Mouse (Mus musculus): ENCODE measurements around the gene Lrch4. TPM values are rescaled to one million over a fixed set of nuclear protein-coding genes. Genes with fewer than 3 reads are reported as not detected.

Lrch4 gene
- total and polyA plus RNA-seq, 2 experiments from 2014 or later = 5.6 to 12.8 TPM

- H3K27me3 ChIP-seq (ENCODE audit: insufficient read depth, low read length) = peaks cover 9% of the 10 kb centered on the region
- H3K4me2 ChIP-seq (ENCODE audit: low read depth) = no peak within 1 kb of the TSS
- ATAC-seq (no peak), DNase-seq (no peak)
- H3K27ac ChIP-seq (ENCODE audit: low read depth, low read length) = no peak within 1 kb of the TSS
- H3K4me3 ChIP-seq (ENCODE audit: low read depth, low read length) = no peak within 1 kb of the TSS
- TF ChIP-seq CTCF (IDR thresholded peaks at IDR 0.05; ENCODE audit: low read depth) = peak; percentile 25
- H3K9me3 ChIP-seq (ENCODE audit: low read length) = no peaks in the 10 kb centered on the region
- H3K36me3 ChIP-seq (ENCODE audit: insufficient read depth) = peaks cover 49% of the 10 kb centered on the region
- no peak within 1 kb of the TSS for H3K9ac ChIP-seq
- no peaks in the 10 kb centered on the region for H3K4me1 ChIP-seq (ENCODE audit: insufficient read depth)
- 87% methylated on average over 19 of the region's 19 CpGs for WGBS
Measured at GRCm38 (mm10) chr5:137641054-137641453, 12.1 kb downstream of the Lrch4 start, which contains the start of gene Sap25. TSS of gene Sap25 (plus strand) at chr5:137641334.

GRCm38 (mm10) chr5:137642886-137643285, 14.0 kb downstream of the Lrch4 start:
- H3K36me3 ChIP-seq (ENCODE audit: insufficient read depth) = peaks cover 30% of the 10 kb centered on the region
- no peaks in the 10 kb centered on the region for H3K4me1 ChIP-seq (ENCODE audit: insufficient read depth)
- H3K9me3 ChIP-seq (ENCODE audit: low read length) = no peaks in the 10 kb centered on the region
- H3K27ac ChIP-seq (ENCODE audit: low read depth, low read length) = no peak overlapping the region
- no peak for ATAC-seq
- no peak for TF ChIP-seq CTCF (IDR thresholded peaks at IDR 0.05; ENCODE audit: low read depth)
- H3K9ac ChIP-seq = no peak overlapping the region
- H3K27me3 ChIP-seq (ENCODE audit: insufficient read depth, low read length) = peaks cover 14% of the 10 kb centered on the region
- WGBS = 50% methylated on average over 4 of the region's 4 CpGs
- no peak overlapping the region for H3K4me3 ChIP-seq (ENCODE audit: low read depth, low read length)
- no peak overlapping the region for H3K4me2 ChIP-seq (ENCODE audit: low read depth)
- no peak for DNase-seq

GRCm38 (mm10) chr5:137644484-137644883, 15.6 kb downstream of the Lrch4 start:
- ATAC-seq = no peak
- WGBS = 48% methylated on average over 19 of the region's 19 CpGs
- no peak for TF ChIP-seq CTCF (IDR thresholded peaks at IDR 0.05; ENCODE audit: low read depth)
- no peak overlapping the region for H3K4me3 ChIP-seq (ENCODE audit: low read depth, low read length)
- H3K9ac ChIP-seq = no peak overlapping the region
- no peaks in the 10 kb centered on the region for H3K4me1 ChIP-seq (ENCODE audit: insufficient read depth)
- H3K9me3 ChIP-seq (ENCODE audit: low read length) = no peaks in the 10 kb centered on the region
- no peak for DNase-seq
- H3K4me2 ChIP-seq (ENCODE audit: low read depth) = no peak overlapping the region
- peaks cover 14% of the 10 kb centered on the region for H3K27me3 ChIP-seq (ENCODE audit: insufficient read depth, low read length)
- H3K36me3 ChIP-seq (ENCODE audit: insufficient read depth) = peaks cover 15% of the 10 kb centered on the region
- no peak overlapping the region for H3K27ac ChIP-seq (ENCODE audit: low read depth, low read length)

GRCm38 (mm10) chr5:137645091-137645651, 16.2 kb downstream of the Lrch4 start:
- Histone ChIP-seq H3K4me1 (ENCODE audit: insufficient read depth) (no peaks in the 10 kb centered on the region), H3K9me3 (ENCODE audit: low read length) (no peaks in the 10 kb centered on the region), H3K4me2 (ENCODE audit: low read depth) (peak overlapping the region; percentile 44), H3K27ac (ENCODE audit: low read depth, low read length) (no peak overlapping the region), H3K27me3 (ENCODE audit: insufficient read depth, low read length) (peaks cover 14% of the 10 kb centered on the region), H3K4me3 (ENCODE audit: low read depth, low read length) (peak overlapping the region; percentile 18), H3K9ac (no peak overlapping the region; the same call in 1 of the 2 replicates), H3K36me3 (ENCODE audit: insufficient read depth) (peaks cover 8% of the 10 kb centered on the region)
- no peak for TF ChIP-seq CTCF (IDR thresholded peaks at IDR 0.05; ENCODE audit: low read depth)
- ATAC-seq (no peak), DNase-seq (no peak)
- 4% methylated on average over 44 of the region's 44 CpGs for WGBS

GRCm38 (mm10) chr5:137645652-137646091, 16.8 kb downstream of the Lrch4 start, which contains the start of gene Irs3:
TSS of gene Irs3 (minus strand) at chr5:137645714.
- no peak for TF ChIP-seq CTCF (IDR thresholded peaks at IDR 0.05; ENCODE audit: low read depth)
- Histone ChIP-seq H3K27me3 (ENCODE audit: insufficient read depth, low read length) (peaks cover 14% of the 10 kb centered on the region), H3K9ac (no peak within 1 kb of the TSS; the same call in 1 of the 2 replicates), H3K4me3 (ENCODE audit: low read depth, low read length) (peak within 1 kb of the TSS; percentile 18), H3K9me3 (ENCODE audit: low read length) (no peaks in the 10 kb centered on the region), H3K36me3 (ENCODE audit: insufficient read depth) (peaks cover 4% of the 10 kb centered on the region), H3K4me2 (ENCODE audit: low read depth) (peak within 1 kb of the TSS; percentile 44), H3K27ac (ENCODE audit: low read depth, low read length) (no peak within 1 kb of the TSS), H3K4me1 (ENCODE audit: insufficient read depth) (no peaks in the 10 kb centered on the region)
- DNase-seq (no peak), ATAC-seq (no peak)
- whole genome bisulfite sequencing = 17% methylated on average over 11 of the region's 11 CpGs

- no peaks in the 10 kb centered on the region for H3K9me3 ChIP-seq (ENCODE audit: low read length)
- H3K4me3 ChIP-seq (ENCODE audit: low read depth, low read length) = no peak overlapping the region
- H3K9ac ChIP-seq = no peak overlapping the region
- WGBS = 74% methylated on average over 9 of the region's 9 CpGs
- H3K4me1 ChIP-seq (ENCODE audit: insufficient read depth) = no peaks in the 10 kb centered on the region
- no peak overlapping the region for H3K4me2 ChIP-seq (ENCODE audit: low read depth)
- H3K27ac ChIP-seq (ENCODE audit: low read depth, low read length) = no peak overlapping the region
- H3K27me3 ChIP-seq (ENCODE audit: insufficient read depth, low read length) = peaks cover 14% of the 10 kb centered on the region
- peaks cover 11% of the 10 kb centered on the region for H3K36me3 ChIP-seq (ENCODE audit: insufficient read depth)
- peak; percentile 53 for DNase-seq
- ATAC-seq = peak; percentile 87
- TF ChIP-seq CTCF (IDR thresholded peaks at IDR 0.05; ENCODE audit: low read depth) = no peak
Measured at GRCm38 (mm10) chr5:137647827-137648601, 19.1 kb downstream of the Lrch4 start.

- no peak for ATAC-seq
- 25% methylated on average over 4 of the region's 4 CpGs for WGBS
- Histone ChIP-seq H3K4me3 (ENCODE audit: low read depth, low read length) (no peak overlapping the region), H3K36me3 (ENCODE audit: insufficient read depth) (peaks cover 22% of the 10 kb centered on the region), H3K9me3 (ENCODE audit: low read length) (no peaks in the 10 kb centered on the region), H3K4me1 (ENCODE audit: insufficient read depth) (no peaks in the 10 kb centered on the region), H3K9ac (no peak overlapping the region), H3K4me2 (ENCODE audit: low read depth) (no peak overlapping the region), H3K27me3 (ENCODE audit: insufficient read depth, low read length) (peaks cover 14% of the 10 kb centered on the region; the same call in 1 of the 2 replicates), H3K27ac (ENCODE audit: low read depth, low read length) (no peak overlapping the region)
- TF ChIP-seq CTCF (IDR thresholded peaks at IDR 0.05; ENCODE audit: low read depth) = no peak
- no peak for DNase-seq
Measured at GRCm38 (mm10) chr5:137649251-137649650, 20.3 kb downstream of the Lrch4 start.

Measured in forebrain, postnatal 0 days (tissue).